Mouse (Mus musculus): ENCODE data around the gene Zkscan5. TPM values are rescaled to one million over a fixed set of nuclear protein-coding genes. Genes with fewer than 3 reads are reported as not detected.
A peak's percentile ranks its signal among the peaks of the same experiment; 100 is the strongest.

Gene Zkscan5
- total and polyA plus RNA-seq, 2 experiments, result 4.9 to 7.8 TPM

- DNase-seq (ENCODE audit: extremely low read depth, low read depth, low spot score), result peak; percentile 24
- Histone ChIP-seq H3K27ac (replicated peaks; ENCODE audit: insufficient read depth, low read depth, low read length) (peak overlapping the region; percentile 87), H3K4me3 (ENCODE audit: insufficient read depth, low read depth, low read length) (peak overlapping the region; percentile 98), H3K79me2 (ENCODE audit: control insufficient read depth, insufficient read depth, low read length) (peaks cover 27% of the 10 kb centered on the region), H3K9ac (ENCODE audit: low read depth, low read length) (peak overlapping the region; percentile 93), H3K27me3 (ENCODE audit: control insufficient read depth, insufficient read depth, low read length) (no peaks in the 10 kb centered on the region), H3K36me3 (ENCODE audit: control insufficient read depth, insufficient read depth, low read length) (peaks cover 29% of the 10 kb centered on the region), H3K4me1 (ENCODE audit: control insufficient read depth, insufficient read depth, low read length) (peaks cover 9% of the 10 kb centered on the region)
- WGBS, result under 1% methylated on average over 48 of the region's 49 CpGs
- TF ChIP-seq CTCF (IDR thresholded peaks at IDR 0.05; ENCODE audit: low read depth, low read length), result no peak
- TF ChIP-seq POLR2A (IDR thresholded peaks at IDR 0.05; ENCODE audit: extremely low read depth, insufficient read depth, low read length), result no peak
Measured at GRCm38 (mm10) chr5:145231893-145232411, 27.6 kb downstream of the Zkscan5 start.

DNA sequence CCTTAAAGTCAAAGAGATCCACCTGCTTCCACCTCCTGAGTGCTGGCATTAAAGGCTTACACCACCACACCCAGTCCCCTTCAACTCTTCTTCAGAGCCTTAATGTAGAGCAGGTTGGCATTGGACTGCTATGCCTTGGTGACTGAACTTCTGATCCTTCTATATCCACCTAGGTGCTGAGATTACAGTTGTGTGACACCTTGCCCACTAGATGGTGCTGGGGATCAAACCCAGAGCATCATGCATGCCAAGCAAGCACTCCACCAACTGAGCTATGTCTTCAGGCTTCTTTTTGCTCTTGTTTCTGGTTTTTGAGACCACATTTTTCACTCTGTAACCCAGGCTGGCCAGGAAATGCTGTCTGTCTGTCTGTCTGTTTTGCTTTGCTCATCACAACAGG, 30.3 kb downstream of the Zkscan5 start:
- TF ChIP-seq POLR2A (IDR thresholded peaks at IDR 0.05; ENCODE audit: extremely low read depth, insufficient read depth, low read length), result no peak
- TF ChIP-seq CTCF (IDR thresholded peaks at IDR 0.05; ENCODE audit: low read depth, low read length), result peak; percentile 56
- H3K4me1 ChIP-seq (ENCODE audit: control insufficient read depth, insufficient read depth, low read length), result peaks cover 7% of the 10 kb centered on the region
- no peak overlapping the region for H3K27ac ChIP-seq (replicated peaks; ENCODE audit: insufficient read depth, low read depth, low read length)
- H3K27me3 ChIP-seq (ENCODE audit: control insufficient read depth, insufficient read depth, low read length), result no peaks in the 10 kb centered on the region
- H3K4me3 ChIP-seq (ENCODE audit: insufficient read depth, low read depth, low read length), result no peak overlapping the region
- peaks cover 49% of the 10 kb centered on the region for H3K36me3 ChIP-seq (ENCODE audit: control insufficient read depth, insufficient read depth, low read length)
- H3K79me2 ChIP-seq (ENCODE audit: control insufficient read depth, insufficient read depth, low read length), result peaks cover 33% of the 10 kb centered on the region
- DNase-seq (ENCODE audit: extremely low read depth, low read depth, low spot score), result peak; percentile 36
- H3K9ac ChIP-seq (ENCODE audit: low read depth, low read length), result no peak overlapping the region

DNA sequence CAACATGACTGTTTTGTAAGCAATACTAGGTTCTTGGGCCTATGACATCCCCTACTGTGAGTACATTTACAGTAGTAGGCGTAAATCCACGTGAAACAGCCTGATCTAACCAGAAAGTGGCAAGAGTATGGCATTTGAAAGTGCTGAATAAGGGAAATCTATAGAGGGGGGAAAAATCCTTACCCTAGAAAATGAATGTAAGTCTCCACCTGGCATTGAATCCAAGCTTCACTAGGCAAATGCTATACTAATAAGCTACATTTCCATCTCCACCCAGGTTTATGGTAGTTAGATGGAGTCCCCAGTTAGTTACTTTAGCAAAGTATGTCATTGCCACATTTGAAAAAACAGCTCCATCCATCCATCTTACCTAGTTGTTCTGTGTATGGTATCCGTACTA, 45.2 kb downstream of the Zkscan5 start:
- no peak overlapping the region for H3K27ac ChIP-seq (replicated peaks; ENCODE audit: insufficient read depth, low read depth, low read length)
- no peaks in the 10 kb centered on the region for H3K4me1 ChIP-seq (ENCODE audit: control insufficient read depth, insufficient read depth, low read length)
- H3K4me3 ChIP-seq (ENCODE audit: insufficient read depth, low read depth, low read length), result no peak overlapping the region
- H3K36me3 ChIP-seq (ENCODE audit: control insufficient read depth, insufficient read depth, low read length), result peaks cover 49% of the 10 kb centered on the region
- no peak for DNase-seq (ENCODE audit: extremely low read depth, low read depth, low spot score)
- WGBS, result 95% methylated on average over 3 of the region's 3 CpGs
- TF ChIP-seq POLR2A (IDR thresholded peaks at IDR 0.05; ENCODE audit: extremely low read depth, insufficient read depth, low read length) (no peak), CTCF (IDR thresholded peaks at IDR 0.05; ENCODE audit: low read depth, low read length) (no peak)
- no peaks in the 10 kb centered on the region for H3K27me3 ChIP-seq (ENCODE audit: control insufficient read depth, insufficient read depth, low read length)
- no peaks in the 10 kb centered on the region; the same call in 1 of the 2 replicates for H3K79me2 ChIP-seq (ENCODE audit: control insufficient read depth, insufficient read depth, low read length)
- H3K9ac ChIP-seq (ENCODE audit: low read depth, low read length), result no peak overlapping the region

Other genes starting within 250 kb of the Zkscan5 start
- gene Smurf1, start 238.7 kb upstream of the Zkscan5 start, total RNA-seq (2014; rRNA removed), result 5.2 and 6.0 TPM in 2 replicates
- gene Smurf1, start 238.7 kb upstream of the Zkscan5 start, polyA plus RNA-seq (2012; rRNA removed), result 6.7 and 8.6 TPM in 2 replicates
- not detected in 2 replicates for gene Gm4871, start 171.8 kb upstream of the Zkscan5 start, total RNA-seq (2014; rRNA removed)
- gene Gm4871, start 171.8 kb upstream of the Zkscan5 start, polyA plus RNA-seq (2012; rRNA removed), result not detected in 2 replicates
- not detected in 2 replicates for gene 1700018F24Rik, start 161.6 kb upstream of the Zkscan5 start, total RNA-seq (2014; rRNA removed)
- gene 1700018F24Rik, start 161.6 kb upstream of the Zkscan5 start, polyA plus RNA-seq (2012; rRNA removed), result not detected in 2 replicates
- gene Arpc1a, start 120.7 kb upstream of the Zkscan5 start, total RNA-seq (2014; rRNA removed), result 36.0 and 47.1 TPM in 2 replicates
- 64.7 and 66.5 TPM in 2 replicates for gene Arpc1a, start 120.7 kb upstream of the Zkscan5 start, polyA plus RNA-seq (2012; rRNA removed)
- gene Kpna7, start 120.5 kb upstream of the Zkscan5 start, total RNA-seq (2014; rRNA removed), result not detected in 2 replicates
- not detected in 2 replicates for gene Kpna7, start 120.5 kb upstream of the Zkscan5 start, polyA plus RNA-seq (2012; rRNA removed)
- 30.9 and 61.0 TPM in 2 replicates for gene Arpc1b, start 90.3 kb upstream of the Zkscan5 start, total RNA-seq (2014; rRNA removed)
- 93.8 and 137 TPM in 2 replicates for gene Arpc1b, start 90.3 kb upstream of the Zkscan5 start, polyA plus RNA-seq (2012; rRNA removed)
- gene Pdap1, start 64.3 kb upstream of the Zkscan5 start, total RNA-seq (2014; rRNA removed), result 12.6 and 16.1 TPM in 2 replicates
- 16.9 and 19.7 TPM in 2 replicates for gene Pdap1, start 64.3 kb upstream of the Zkscan5 start, polyA plus RNA-seq (2012; rRNA removed)
- gene Bud31, start 64.2 kb upstream of the Zkscan5 start, total RNA-seq (2014; rRNA removed), result 57.9 and 66.4 TPM in 2 replicates
- gene Bud31, start 64.2 kb upstream of the Zkscan5 start, polyA plus RNA-seq (2012; rRNA removed), result 45.5 and 45.7 TPM in 2 replicates
- gene Ptcd1, start 37.5 kb upstream of the Zkscan5 start, total RNA-seq (2014; rRNA removed), result 7.2 and 8.3 TPM in 2 replicates
- 7.5 and 7.6 TPM in 2 replicates for gene Ptcd1, start 37.5 kb upstream of the Zkscan5 start, polyA plus RNA-seq (2012; rRNA removed)
- 16.4 TPM in 2 replicates for gene Cpsf4, start 37.3 kb upstream of the Zkscan5 start, total RNA-seq (2014; rRNA removed)
- gene Cpsf4, start 37.3 kb upstream of the Zkscan5 start, polyA plus RNA-seq (2012; rRNA removed), result 16.8 and 20.2 TPM in 2 replicates
- 331 and 332 TPM in 2 replicates for gene Atp5j2, start 12.5 kb upstream of the Zkscan5 start, total RNA-seq (2014; rRNA removed)
- gene Atp5j2, start 12.5 kb upstream of the Zkscan5 start, polyA plus RNA-seq (2012; rRNA removed), result 171 and 187 TPM in 2 replicates
- 6.8 and 8.5 TPM in 2 replicates for gene Zkscan14, start 2.7 kb upstream of the Zkscan5 start, total RNA-seq (2014; rRNA removed)
- gene Zkscan14, start 2.7 kb upstream of the Zkscan5 start, polyA plus RNA-seq (2012; rRNA removed), result 1.8 and 2.1 TPM in 2 replicates
- gene Zfp655, start 27.2 kb downstream of the Zkscan5 start, total RNA-seq (2014; rRNA removed), result 29.5 and 29.9 TPM in 2 replicates
- gene Zfp655, start 27.2 kb downstream of the Zkscan5 start, polyA plus RNA-seq (2012; rRNA removed), result 11.4 and 11.8 TPM in 2 replicates
- gene Zscan25, start 75.9 kb downstream of the Zkscan5 start, total RNA-seq (2014; rRNA removed), result 3.0 and 3.5 TPM in 2 replicates
- 6.5 and 6.7 TPM in 2 replicates for gene Zscan25, start 75.9 kb downstream of the Zkscan5 start, polyA plus RNA-seq (2012; rRNA removed)
- gene Cyp3a57, start 140.7 kb downstream of the Zkscan5 start, total RNA-seq (2014; rRNA removed), result 0.18 TPM in 1 of 2 replicates, not detected in the other
- not detected in 2 replicates for gene Cyp3a57, start 140.7 kb downstream of the Zkscan5 start, polyA plus RNA-seq (2012; rRNA removed)